Mouse (Mus musculus) limb, embryonic 15.5 days (tissue): Measurements from ENCODE around the gene Shisa4. TPM values are rescaled to one million over a fixed set of nuclear protein-coding genes. Genes with fewer than 3 reads are reported as not detected.
A peak's percentile ranks its signal among the peaks of the same experiment; 100 is the strongest.
"Not testable (repeated sequence)": the region's sequence is repeated elsewhere in the genome, so short reads cannot be mapped to it uniquely, and the experiment has no call there.

Experiments
- ATAC-seq: fragments of 200-750 bp; cut with Nextera tagmentation; 2 replicates; pipeline ENCODE4 v1.8.0; 2017; ENCODE audit warnings: low read depth, moderate TSS enrichment; ENCODE audit not compliant: insufficient number of reproducible peaks, low FRiP score, low TSS enrichment
- H3K27ac ChIP-seq: fragments of 300-500 bp; sonication (generic); 2 replicates; pipeline ENCODE4 v1.5.1; 2015; ENCODE audit warnings: moderate library complexity, mild to moderate bottlenecking, inconsistent platforms
- H3K27me3 ChIP-seq: fragments of 300-500 bp; sonication (generic); 2 replicates; pipeline ENCODE4 v1.6.1; 2015; ENCODE audit warnings: inconsistent platforms
- H3K36me3 ChIP-seq: fragments of 300-500 bp; sonication (generic); 2 replicates; pipeline ENCODE4 v1.6.1; 2015; ENCODE audit warnings: inconsistent platforms
- H3K4me1 ChIP-seq: fragments of 300-500 bp; sonication (generic); 2 replicates; pipeline ENCODE4 v1.6.1; 2015; ENCODE audit warnings: inconsistent platforms
- H3K4me2 ChIP-seq: fragments of 300-500 bp; sonication (generic); 2 replicates; pipeline ENCODE4 v1.6.1; 2015; ENCODE audit warnings: mild to moderate bottlenecking, inconsistent platforms
- H3K4me3 ChIP-seq: fragments of 300-500 bp; sonication (generic); 2 replicates; pipeline ENCODE4 v1.5.1; 2015; ENCODE audit warnings: mild to moderate bottlenecking, inconsistent platforms
- H3K9ac ChIP-seq: fragments of 300-500 bp; sonication (generic); 2 replicates; pipeline ENCODE4 v1.6.1; 2015; ENCODE audit warnings: inconsistent platforms
- H3K9me3 ChIP-seq: fragments of 300-500 bp; sonication (generic); 2 replicates; pipeline ENCODE4 v1.6.1; 2016; ENCODE audit warnings: inconsistent platforms
- WGBS: fragments of 180-500 bp; shearing (Covaris S2); methylation state at CpG from one replicate; pipeline ENCODE4 v1.1.7; 2015; 5-methylcytosine and 5-hydroxymethylcytosine counted together
- polyA plus RNA-seq: library from polyadenylated mRNA; unstranded; fragments of >200 nt; fragmentation: Nextera tagmentation; extraction: Ambion mirVana; gene quantifications from 2 replicates; pipeline ENCODE4 v1.2.1, GENCODE M21; 2015

The Shisa4 gene
- polyA plus RNA-seq, result 31.9 and 40.1 TPM in 2 replicates

DNA sequence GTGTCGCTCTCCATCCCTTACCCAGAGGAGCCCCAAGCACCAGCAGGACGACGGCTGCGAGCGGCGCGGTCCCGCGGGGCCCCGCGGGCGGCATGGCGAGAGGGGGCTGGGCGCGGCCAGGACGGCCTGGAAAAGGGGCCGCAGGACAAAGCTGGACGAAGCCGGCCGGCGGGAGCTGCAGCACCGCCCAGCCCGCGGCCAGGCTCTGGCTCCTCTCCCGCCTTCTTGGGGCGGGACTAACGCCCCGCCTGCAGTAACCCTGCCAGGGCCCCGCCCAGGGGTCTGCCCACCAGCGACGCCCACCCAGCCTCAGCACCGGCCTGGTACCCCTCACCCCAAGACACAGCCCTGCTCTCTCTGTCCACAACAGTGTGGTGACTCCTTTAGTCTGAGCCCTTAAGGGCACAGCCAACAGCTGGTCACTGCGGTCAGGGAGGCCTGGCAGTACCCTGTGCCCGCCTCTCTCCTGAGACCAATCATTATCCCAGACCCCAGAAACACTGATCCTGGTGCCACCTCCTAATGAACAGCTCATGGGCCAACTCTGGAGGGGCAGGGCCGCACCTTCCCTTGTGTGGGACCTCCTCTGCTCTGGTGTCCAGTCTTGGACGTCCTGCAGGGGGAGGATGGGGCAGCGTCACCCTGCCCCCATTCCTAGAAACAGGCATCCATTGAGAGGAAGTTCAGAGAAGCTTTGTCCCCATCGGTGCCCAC is at the start of gene Shisa4:
Gene Shisa4 (minus strand): TSS at position 370 of the 714 bp plus-strand sequence.
- Histone ChIP-seq H3K27me3 (no peaks in the 10 kb centered on the region), H3K27ac (peak within 1 kb of the TSS; percentile 68), H3K9me3 (no peaks in the 10 kb centered on the region), H3K4me2 (peak within 1 kb of the TSS; percentile 96), H3K9ac (peak within 1 kb of the TSS; percentile 60), H3K4me1 (peaks cover 21% of the 10 kb centered on the region), H3K36me3 (no peaks in the 10 kb centered on the region), H3K4me3 (peak within 1 kb of the TSS; percentile 65)
- 3% methylated on average over 38 of the region's 38 CpGs for WGBS
- ATAC-seq, result peak; percentile 79

DNA sequence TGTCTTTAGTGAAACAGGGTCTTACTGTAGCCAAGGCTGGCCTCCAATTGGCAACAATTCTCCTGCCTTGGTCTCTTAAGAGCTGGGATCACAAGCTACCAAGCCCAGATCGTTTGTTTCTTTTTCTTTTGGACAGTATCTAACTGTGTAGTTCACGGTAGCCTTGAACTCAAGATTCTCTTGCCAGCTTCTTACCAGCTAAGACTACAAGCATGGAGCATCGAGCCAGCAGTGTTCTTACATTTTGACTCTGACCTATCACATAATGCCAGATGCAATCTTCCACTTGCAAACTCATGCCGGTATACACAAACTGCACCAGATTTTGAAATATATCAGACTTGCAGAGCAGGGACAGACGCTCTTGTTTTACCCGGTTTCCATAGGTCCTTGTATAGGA is 47.7 kb upstream of the Shisa4 start:
- ATAC-seq, result no peak
- H3K9ac ChIP-seq, result no peak overlapping the region
- H3K27me3 ChIP-seq, result no peaks in the 10 kb centered on the region
- H3K27ac ChIP-seq, result no peak overlapping the region
- H3K36me3 ChIP-seq, result peaks cover 63% of the 10 kb centered on the region
- H3K4me2 ChIP-seq, result no peak overlapping the region
- no peak overlapping the region for H3K4me3 ChIP-seq
- no peaks in the 10 kb centered on the region for H3K9me3 ChIP-seq
- peaks cover 4% of the 10 kb centered on the region; the same call in 1 of the 2 replicates for H3K4me1 ChIP-seq
- 93% methylated on average over 6 of the region's 6 CpGs for WGBS

DNA sequence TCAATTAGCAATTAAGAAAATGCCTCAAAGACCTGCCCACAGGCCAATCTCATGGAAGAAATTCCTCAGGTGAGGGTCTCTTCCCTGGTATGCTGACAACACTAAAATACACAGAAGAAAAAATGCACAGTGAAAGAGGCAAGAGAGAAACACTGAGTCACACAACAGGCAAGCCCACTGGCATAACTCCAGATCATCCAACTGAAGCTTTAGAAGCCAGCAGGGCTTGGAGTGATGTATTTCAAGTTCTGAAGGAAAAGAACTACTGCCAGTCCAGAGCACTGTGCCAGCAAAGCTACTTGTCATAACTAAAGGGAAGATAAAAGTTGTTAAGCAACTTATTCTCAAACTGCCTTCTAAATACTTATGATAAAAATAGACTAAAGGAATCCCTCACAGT is 39.0 kb upstream of the Shisa4 start:
- no peaks in the 10 kb centered on the region for H3K4me1 ChIP-seq
- no peaks in the 10 kb centered on the region for H3K27me3 ChIP-seq
- H3K4me3 ChIP-seq, result no peak overlapping the region
- H3K9me3 ChIP-seq, result no peaks in the 10 kb centered on the region
- H3K9ac ChIP-seq, result no peak overlapping the region
- ATAC-seq, result no peak
- peaks cover 91% of the 10 kb centered on the region for H3K36me3 ChIP-seq
- no peak overlapping the region for H3K4me2 ChIP-seq
- H3K27ac ChIP-seq, result no peak overlapping the region

DNA sequence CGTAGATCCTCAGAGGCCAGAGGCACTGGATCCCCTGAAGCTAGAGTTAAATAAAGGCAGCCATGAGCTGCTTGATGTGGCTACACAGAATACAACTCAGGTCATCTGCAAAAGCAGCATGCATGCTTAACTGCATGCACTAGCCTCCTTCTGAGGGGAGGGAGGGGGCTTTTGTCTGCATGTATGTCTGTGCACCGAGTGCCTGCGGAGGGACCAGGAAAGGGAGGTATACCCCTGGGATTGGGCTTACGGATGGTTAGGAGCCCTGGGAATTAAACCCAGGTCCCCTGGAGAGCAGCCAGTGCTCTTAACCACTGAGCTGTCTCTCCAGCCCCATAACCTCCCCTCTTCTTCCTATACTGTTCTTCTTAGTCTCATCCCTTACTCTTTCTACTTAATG is 37.1 kb upstream of the Shisa4 start:
- ATAC-seq, result no peak
- WGBS, result 69% methylated on average over 4 of the region's 4 CpGs
- H3K27me3 ChIP-seq, result no peaks in the 10 kb centered on the region

DNA sequence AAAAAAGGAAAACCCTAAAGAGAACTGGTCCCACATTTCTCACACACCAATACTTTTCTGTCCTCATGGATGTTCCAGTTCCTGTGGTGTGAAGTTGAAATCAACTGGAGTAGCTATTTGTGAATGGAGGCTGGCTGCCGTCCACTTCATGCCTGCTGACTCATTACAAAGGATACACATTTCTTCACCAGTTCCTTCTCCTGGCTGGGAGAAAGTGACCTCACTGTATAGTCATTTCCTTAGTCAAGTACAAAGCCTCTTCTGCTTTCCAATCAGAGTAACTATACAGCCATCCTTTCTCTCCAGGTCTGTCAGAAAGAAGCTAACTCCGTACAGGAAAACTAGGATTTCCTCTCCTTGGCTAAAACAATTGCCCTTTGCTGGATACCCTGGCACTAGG is 35.9 kb upstream of the Shisa4 start:
- H3K36me3 ChIP-seq, result peaks cover 89% of the 10 kb centered on the region
- ATAC-seq, result no peak

More for the DNA sequence above, 37.1 kb upstream of the Shisa4 start:
- Histone ChIP-seq H3K27ac (0 out of 2 replicates have a peak overlapping the region, but pooled peaks have one; percentile 27), H3K4me2 (no peak overlapping the region), H3K36me3 (peaks cover 90% of the 10 kb centered on the region), H3K9ac (no peak overlapping the region), H3K4me1 (no peaks in the 10 kb centered on the region), H3K9me3 (no peaks in the 10 kb centered on the region), H3K4me3 (no peak overlapping the region)

DNA sequence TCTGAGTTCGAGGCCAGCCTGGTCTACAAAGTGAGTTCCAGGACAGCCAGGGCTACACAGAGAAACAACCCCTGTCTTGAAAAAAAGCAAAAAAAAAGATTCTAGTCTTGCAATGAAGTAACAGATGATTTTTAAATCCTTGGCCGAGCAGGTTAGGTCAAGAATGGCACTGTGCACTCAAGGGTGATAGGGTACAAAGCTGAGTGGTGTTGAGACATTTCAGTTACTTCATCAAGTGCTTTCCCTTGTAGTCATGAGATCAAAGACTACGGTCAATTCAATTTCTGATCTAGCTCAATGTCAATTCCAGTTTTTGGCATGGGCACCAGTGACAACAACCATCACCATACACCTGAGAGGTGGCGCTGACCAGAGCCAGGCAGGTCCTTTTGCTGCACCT is 33.9 kb upstream of the Shisa4 start:
- no peak overlapping the region for H3K9ac ChIP-seq
- WGBS, result 96% methylated on average over 4 of the region's 4 CpGs
- no peak overlapping the region for H3K4me2 ChIP-seq
- no peak for ATAC-seq
- no peaks in the 10 kb centered on the region for H3K4me1 ChIP-seq
- peaks cover 88% of the 10 kb centered on the region for H3K36me3 ChIP-seq
- no peaks in the 10 kb centered on the region for H3K27me3 ChIP-seq
- H3K4me3 ChIP-seq, result no peak overlapping the region
- no peaks in the 10 kb centered on the region for H3K9me3 ChIP-seq
- no peak overlapping the region for H3K27ac ChIP-seq

More for the DNA sequence above, 35.9 kb upstream of the Shisa4 start:
- Histone ChIP-seq H3K27me3 (no peaks in the 10 kb centered on the region), H3K9ac (no peak overlapping the region), H3K27ac (no peak overlapping the region), H3K4me2 (no peak overlapping the region), H3K4me3 (no peak overlapping the region), H3K4me1 (no peaks in the 10 kb centered on the region), H3K9me3 (no peaks in the 10 kb centered on the region)
- 72% methylated on average over 2 of the region's 2 CpGs for WGBS

DNA sequence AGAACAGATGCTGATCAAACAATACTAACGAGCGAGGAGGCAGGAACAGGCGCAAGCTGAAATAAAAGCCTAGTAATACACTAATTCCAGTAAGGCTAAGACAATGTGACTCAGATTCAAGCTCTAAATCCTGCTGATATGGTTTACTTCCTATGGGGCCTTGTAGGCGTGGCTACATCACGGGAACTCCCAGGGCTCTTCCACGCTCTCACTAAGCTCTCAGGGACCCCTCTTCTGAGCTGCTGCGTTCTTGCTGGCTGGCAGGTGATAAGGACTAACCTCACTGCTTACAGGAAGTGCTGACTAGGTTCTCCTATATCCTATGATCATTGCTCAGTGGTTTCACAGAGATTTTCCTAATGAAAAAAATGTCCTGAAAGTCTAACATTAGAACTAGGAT is 30.3 kb upstream of the Shisa4 start:
- H3K4me3 ChIP-seq, result no peak overlapping the region
- H3K27ac ChIP-seq, result no peak overlapping the region
- no peak overlapping the region for H3K9ac ChIP-seq
- H3K4me1 ChIP-seq, result no peaks in the 10 kb centered on the region
- no peaks in the 10 kb centered on the region for H3K9me3 ChIP-seq
- 88% methylated on average over 7 of the region's 7 CpGs for WGBS
- peaks cover 88% of the 10 kb centered on the region for H3K36me3 ChIP-seq
- H3K27me3 ChIP-seq, result no peaks in the 10 kb centered on the region
- H3K4me2 ChIP-seq, result no peak overlapping the region
- no peak for ATAC-seq

DNA sequence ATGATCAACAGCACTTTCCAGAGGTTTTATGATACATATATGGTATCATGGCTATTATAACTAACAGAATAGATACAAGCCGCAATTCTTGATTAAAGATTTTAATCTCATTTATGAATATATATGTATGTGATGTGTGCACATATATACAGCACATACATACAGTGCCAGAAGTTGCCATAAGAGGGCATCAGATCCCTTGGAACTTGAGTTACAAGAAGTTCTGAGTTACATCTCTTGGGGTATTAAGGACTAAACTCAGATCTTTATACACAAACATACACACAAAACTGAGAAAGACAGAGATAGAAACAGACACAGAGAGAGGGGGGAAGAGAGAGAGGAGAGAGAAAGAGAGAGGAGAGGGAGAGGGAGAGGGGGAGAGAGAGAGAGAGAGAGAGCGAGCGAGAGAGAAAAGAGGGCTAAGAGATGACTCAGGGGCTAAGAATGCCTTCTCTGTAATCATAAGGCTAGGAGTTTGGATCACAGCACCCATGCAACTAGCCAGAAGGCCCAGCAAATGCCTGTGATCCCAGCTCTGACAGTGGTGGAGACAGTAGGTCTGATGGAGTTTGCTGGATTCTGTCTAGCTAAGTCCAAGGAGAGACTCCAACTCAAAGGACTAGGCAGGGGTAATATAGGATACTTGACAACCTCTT is 26.5 kb upstream of the Shisa4 start:
- Histone ChIP-seq H3K36me3 (peaks cover 82% of the 10 kb centered on the region), H3K9me3 (no peaks in the 10 kb centered on the region), H3K4me2 (no peak overlapping the region), H3K27ac (no peak overlapping the region), H3K27me3 (no peaks in the 10 kb centered on the region), H3K9ac (no peak overlapping the region), H3K4me3 (no peak overlapping the region), H3K4me1 (no peaks in the 10 kb centered on the region)
- ATAC-seq, result no peak
- WGBS, result over 99% methylated on average over 3 of the region's 3 CpGs

DNA sequence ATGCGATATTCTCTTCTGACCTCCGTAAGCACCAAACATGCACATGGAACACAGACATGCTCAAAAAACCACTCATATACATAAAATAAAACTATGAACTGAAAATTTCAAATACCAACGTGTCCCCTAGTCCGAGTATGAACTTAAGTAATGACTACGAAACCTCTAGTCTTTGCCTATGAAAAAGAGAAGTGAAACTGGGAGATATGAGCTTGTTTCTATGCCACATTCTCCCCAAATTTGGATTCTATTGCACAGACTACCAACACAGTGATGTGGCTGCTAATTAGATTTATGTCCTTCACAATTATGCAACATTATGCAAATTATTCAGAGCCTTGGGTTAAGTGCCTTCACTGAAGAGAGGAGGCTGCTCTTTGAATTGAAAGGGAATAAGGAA is 24.4 kb upstream of the Shisa4 start:
- no peak for ATAC-seq
- Histone ChIP-seq H3K4me2 (no peak overlapping the region), H3K4me3 (no peak overlapping the region), H3K36me3 (peaks cover 76% of the 10 kb centered on the region), H3K4me1 (no peaks in the 10 kb centered on the region), H3K27ac (no peak overlapping the region), H3K9me3 (no peaks in the 10 kb centered on the region), H3K27me3 (no peaks in the 10 kb centered on the region), H3K9ac (no peak overlapping the region)
- 94% methylated on average over 5 of the region's 5 CpGs for whole genome bisulfite sequencing

DNA sequence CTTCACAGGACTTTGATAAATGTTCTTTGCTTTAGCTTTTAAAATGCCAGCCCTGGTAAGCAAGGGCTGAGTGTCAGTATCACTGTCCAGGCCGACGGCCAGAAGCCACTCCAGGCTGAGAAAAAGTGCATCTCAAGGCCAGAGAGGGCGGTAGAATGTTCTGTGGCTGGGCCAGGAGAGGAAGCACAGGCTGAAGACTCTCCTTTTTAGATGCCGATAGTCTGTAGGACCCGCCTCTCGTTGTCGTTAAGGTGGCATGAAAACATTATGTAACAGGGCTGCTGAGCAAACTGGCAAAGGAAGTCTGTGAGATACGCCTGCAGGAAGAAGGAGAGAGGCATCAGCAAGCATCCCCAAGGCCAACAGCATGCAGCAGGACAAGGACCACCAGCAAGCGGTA is 10.1 kb upstream of the Shisa4 start:
- Histone ChIP-seq H3K27ac (no peak overlapping the region), H3K9me3 (no peaks in the 10 kb centered on the region), H3K4me2 (no peak overlapping the region), H3K9ac (no peak overlapping the region), H3K36me3 (peaks cover 81% of the 10 kb centered on the region), H3K4me3 (no peak overlapping the region), H3K27me3 (no peaks in the 10 kb centered on the region), H3K4me1 (no peaks in the 10 kb centered on the region; the same call in 1 of the 2 replicates)
- no peak for ATAC-seq
- 87% methylated on average over 9 of the region's 9 CpGs for WGBS

DNA sequence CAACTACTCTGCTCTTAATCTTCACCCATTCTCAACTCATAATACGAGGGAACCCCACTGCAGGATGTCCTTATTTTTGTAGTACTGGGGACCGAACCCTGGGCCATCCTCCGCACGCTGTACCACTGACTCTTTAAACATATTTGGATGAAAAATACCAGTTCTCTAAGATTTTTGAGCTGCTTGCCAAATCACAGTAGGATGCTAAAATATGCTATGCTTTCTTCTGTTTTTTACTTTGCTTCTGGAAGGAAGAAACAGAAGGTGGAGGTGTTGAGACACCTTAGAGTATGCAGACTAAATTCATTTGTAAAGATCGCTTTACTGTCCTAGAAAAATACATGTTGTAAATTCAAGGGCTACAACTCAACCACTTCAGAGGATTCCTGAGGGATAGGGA is 9.1 kb upstream of the Shisa4 start:
- Histone ChIP-seq H3K4me3 (no peak overlapping the region), H3K4me1 (no peaks in the 10 kb centered on the region; the same call in 1 of the 2 replicates), H3K4me2 (no peak overlapping the region), H3K9me3 (no peaks in the 10 kb centered on the region), H3K9ac (no peak overlapping the region), H3K27ac (no peak overlapping the region), H3K36me3 (peaks cover 71% of the 10 kb centered on the region), H3K27me3 (no peaks in the 10 kb centered on the region)
- ATAC-seq, result no peak
- 92% methylated on average over 5 of the region's 5 CpGs for WGBS

DNA sequence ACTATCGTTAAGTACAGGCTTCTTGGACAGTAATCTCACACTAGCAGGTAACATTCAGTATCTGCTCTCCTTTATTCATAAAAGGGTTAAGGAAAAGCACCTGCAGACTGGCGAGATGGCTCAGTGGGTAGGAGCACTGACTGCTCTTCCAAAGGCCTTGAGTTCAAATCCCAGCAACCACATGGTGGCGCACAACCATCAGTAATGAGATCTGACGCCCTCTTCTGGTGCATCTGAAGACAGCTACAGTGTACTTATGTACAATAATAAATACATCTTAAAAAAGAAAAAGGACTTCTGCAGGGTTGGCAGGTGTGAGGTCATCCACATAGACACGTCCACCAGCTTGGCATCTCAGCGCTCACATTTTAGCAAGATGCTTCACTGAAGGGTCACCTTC is 6.5 kb upstream of the Shisa4 start:
- peaks cover 46% of the 10 kb centered on the region for H3K36me3 ChIP-seq

More for the DNA sequence above, 6.5 kb upstream of the Shisa4 start:
- not testable (repeated sequence) for H3K27me3 ChIP-seq, H3K27ac ChIP-seq, H3K9ac ChIP-seq, ATAC-seq, H3K4me3 ChIP-seq, H3K4me1 ChIP-seq, H3K9me3 ChIP-seq, H3K4me2 ChIP-seq
- 62% methylated on average over 6 of the region's 6 CpGs for WGBS
